Mouse (Mus musculus) intestine, embryonic 15.5 days (tissue): ENCODE measurements at regions not wholly inside any gene's neighbourhood (a gene's known extent, or its start where the extent isn't known, plus 50 kb on each side); places are given as distances from the start of the nearest gene placed in this dataset.

ENCODE experiments used
- ATAC-seq: fragments of 200-750 bp; cut with Nextera tagmentation; 2 replicates; pipeline ENCODE4 v1.8.0; 2017; ENCODE audit warnings: moderate TSS enrichment, moderate library complexity
- H3K27ac ChIP-seq: fragments of 300-500 bp; sonication (generic); 2 replicates; pipeline ENCODE4 v1.5.1; 2015; ENCODE audit warnings: mild to moderate bottlenecking, inconsistent platforms
- H3K27me3 ChIP-seq: fragments of 300-500 bp; sonication (generic); replicated peaks from 2 replicates; pipeline ENCODE4 v1.6.1; 2015; ENCODE audit warnings: inconsistent platforms
- H3K36me3 ChIP-seq: fragments of 300-500 bp; sonication (generic); 2 replicates; pipeline ENCODE4 v1.6.1; 2015; ENCODE audit warnings: inconsistent platforms
- H3K4me1 ChIP-seq: fragments of 300-500 bp; sonication (generic); replicated peaks from 2 replicates; pipeline ENCODE4 v1.6.1; 2015; ENCODE audit warnings: inconsistent platforms
- H3K4me2 ChIP-seq: fragments of 300-500 bp; sonication (generic); replicated peaks from 2 replicates; pipeline ENCODE4 v1.6.1; 2015; ENCODE audit warnings: mild to moderate bottlenecking, inconsistent platforms
- H3K4me3 ChIP-seq: fragments of 300-500 bp; sonication (generic); replicated peaks from 2 replicates; pipeline ENCODE4 v1.5.1; 2015; ENCODE audit warnings: inconsistent platforms
- H3K9ac ChIP-seq: fragments of 300-500 bp; sonication (generic); 2 replicates; pipeline ENCODE4 v1.6.1; 2015; ENCODE audit warnings: inconsistent platforms
- H3K9me3 ChIP-seq: fragments of 300-500 bp; sonication (generic); 2 replicates; pipeline ENCODE4 v1.6.1; 2016; ENCODE audit warnings: inconsistent platforms
- WGBS: fragments of 180-500 bp; shearing (Covaris S2); methylation state at CpG from one replicate; pipeline ENCODE4 v1.1.7; 2015; 5-methylcytosine and 5-hydroxymethylcytosine counted together

DNA sequence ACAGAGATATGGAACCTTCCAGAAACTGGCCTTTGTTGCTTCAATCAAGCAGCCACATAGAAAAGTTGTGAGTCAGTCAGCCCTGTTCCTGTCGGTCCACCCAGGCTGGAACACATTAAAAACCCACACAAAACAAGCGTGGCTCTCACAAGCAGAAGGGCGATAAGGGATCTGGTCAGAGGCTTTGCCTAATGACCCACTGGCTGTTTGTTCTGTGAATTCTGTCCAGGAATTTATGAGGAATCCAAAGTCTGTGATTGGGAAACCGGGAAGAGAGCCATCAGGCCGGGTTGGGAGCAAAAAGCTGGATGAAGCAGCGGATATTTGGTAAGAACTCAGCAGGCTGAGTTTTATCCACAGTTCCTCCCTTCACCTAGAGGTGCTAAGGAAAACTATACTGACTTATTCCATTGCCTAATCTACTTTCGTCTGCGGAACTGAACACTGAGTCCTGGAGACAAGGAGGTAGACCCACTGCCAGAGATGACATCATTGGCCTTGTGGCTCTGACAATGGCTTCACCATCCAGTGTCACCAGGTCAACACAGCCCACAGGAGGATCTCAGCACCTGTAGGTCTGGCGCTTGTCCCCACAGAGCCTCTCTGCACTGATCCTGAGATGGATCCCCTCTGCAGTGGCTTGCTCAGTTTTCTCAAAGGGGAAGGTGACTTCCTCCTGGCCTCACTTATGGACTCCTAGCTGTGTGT, 228.5 kb downstream of the Fam43a start:
- no peaks in the 10 kb centered on the region for H3K9me3 ChIP-seq
- WGBS: 71% methylated on average over 9 of the region's 9 CpGs
- no peak overlapping the region for H3K4me2 ChIP-seq
- no peak for ATAC-seq
- H3K36me3 ChIP-seq: no peaks in the 10 kb centered on the region
- H3K27me3 ChIP-seq: no peaks in the 10 kb centered on the region
- no peak overlapping the region for H3K27ac ChIP-seq
- H3K4me3 ChIP-seq: no peak overlapping the region
- no peak overlapping the region for H3K9ac ChIP-seq
- H3K4me1 ChIP-seq: 0 out of 2 replicates have a peak, but pooled peaks cover 2% of the 10 kb centered on the region

DNA sequence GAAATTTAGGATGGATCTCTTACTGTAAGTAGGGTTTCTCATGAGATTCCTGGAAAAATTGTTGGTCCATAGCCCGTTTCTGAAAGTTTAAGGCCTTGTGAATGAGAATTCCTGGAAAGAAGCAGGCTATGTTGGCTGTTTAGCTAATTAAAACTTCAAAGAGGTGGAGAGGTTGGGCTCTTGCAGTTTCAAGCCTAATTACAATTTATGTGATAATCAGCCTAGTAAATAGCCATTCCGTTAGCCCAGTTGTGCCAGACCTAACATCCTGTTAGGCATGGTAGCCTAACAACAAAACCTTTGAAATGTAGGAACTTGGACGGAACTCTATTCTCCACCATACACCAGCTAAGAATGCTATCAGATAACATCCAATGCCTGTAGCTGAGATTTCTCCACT, 235.0 kb downstream of the Fam43a start:
- Histone ChIP-seq H3K4me3 (no peak overlapping the region), H3K9ac (no peak overlapping the region), H3K27me3 (no peaks in the 10 kb centered on the region), H3K9me3 (no peaks in the 10 kb centered on the region), H3K4me2 (no peak overlapping the region), H3K4me1 (0 out of 2 replicates have a peak, but pooled peaks cover 6% of the 10 kb centered on the region), H3K36me3 (no peaks in the 10 kb centered on the region), H3K27ac (no peak overlapping the region)
- no peak for ATAC-seq
- 62% methylated on average over 3 of the region's 3 CpGs for WGBS

DNA sequence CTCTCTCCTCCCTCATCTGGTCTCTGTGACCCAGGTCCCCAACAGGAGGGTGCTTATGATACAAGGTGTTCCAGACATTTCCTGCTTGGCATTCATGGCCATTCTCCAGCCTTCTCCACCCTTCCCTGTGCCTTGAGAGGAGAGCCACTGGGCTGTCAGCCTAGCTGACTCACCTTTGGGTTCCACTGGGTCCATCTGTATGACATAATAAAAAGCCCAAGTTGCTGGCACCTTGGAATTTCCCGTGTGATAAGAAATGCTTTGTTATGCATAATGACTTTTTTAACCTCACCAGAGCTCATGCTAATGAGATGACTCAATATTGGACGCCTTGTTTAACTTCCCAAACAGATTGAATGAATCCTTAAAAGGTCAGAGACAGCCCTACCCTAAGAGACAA, 236.2 kb downstream of the Fam43a start:
- Histone ChIP-seq H3K27me3 (no peaks in the 10 kb centered on the region), H3K4me3 (no peak overlapping the region), H3K4me1 (0 out of 2 replicates have a peak, but pooled peaks cover 6% of the 10 kb centered on the region), H3K27ac (no peak overlapping the region), H3K4me2 (no peak overlapping the region), H3K9me3 (no peaks in the 10 kb centered on the region), H3K9ac (no peak overlapping the region), H3K36me3 (no peaks in the 10 kb centered on the region)
- 51% methylated on average over 2 of the region's 2 CpGs for WGBS
- no peak for ATAC-seq

DNA sequence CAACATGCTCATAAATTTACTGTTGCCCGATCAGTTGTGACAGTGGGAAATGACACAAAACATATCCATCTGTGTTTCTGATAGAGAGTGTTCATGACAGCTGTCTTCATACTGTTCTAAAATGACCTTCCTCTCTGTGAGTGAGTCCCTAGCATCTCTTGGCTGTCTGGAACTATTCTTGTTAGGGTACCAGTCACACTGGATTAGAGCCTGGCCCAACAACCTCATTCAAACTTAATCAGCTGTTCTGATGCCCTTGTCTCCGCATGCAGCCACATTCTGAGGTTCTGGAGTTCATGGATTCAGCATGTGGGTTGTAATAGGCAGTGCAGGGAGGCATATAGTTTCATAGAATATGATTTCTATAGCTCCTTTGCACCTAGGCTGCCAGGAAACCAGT, 238.4 kb downstream of the Xxylt1 start:
- no peaks in the 10 kb centered on the region for H3K36me3 ChIP-seq
- no peaks in the 10 kb centered on the region for H3K4me1 ChIP-seq
- no peak overlapping the region for H3K4me3 ChIP-seq
- 81% methylated on average over 2 of the region's 2 CpGs for WGBS
- no peak for ATAC-seq
- H3K4me2 ChIP-seq: no peak overlapping the region
- no peak overlapping the region for H3K27ac ChIP-seq
- H3K27me3 ChIP-seq: no peaks in the 10 kb centered on the region
- H3K9ac ChIP-seq: no peak overlapping the region
- H3K9me3 ChIP-seq: no peaks in the 10 kb centered on the region

DNA sequence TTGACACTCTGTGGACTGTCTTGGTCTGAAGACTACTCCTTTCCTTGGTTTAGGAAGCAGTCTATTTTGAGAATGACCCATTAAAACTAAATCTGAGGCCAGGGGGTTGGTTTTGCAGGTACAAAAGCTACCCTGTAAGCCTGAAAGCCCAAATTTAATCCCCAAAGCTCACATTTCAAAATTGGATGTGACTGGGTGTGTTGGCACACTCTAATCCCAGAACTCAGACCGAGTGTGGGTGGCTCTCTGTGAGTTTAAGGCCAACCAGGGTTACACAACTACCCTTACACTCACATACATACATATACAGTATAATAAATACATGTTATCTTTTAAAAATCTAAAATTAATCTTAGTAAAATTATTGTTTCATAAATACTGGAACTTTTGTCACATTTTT, 228.6 kb downstream of the Xxylt1 start:
- Histone ChIP-seq H3K36me3 (no peaks in the 10 kb centered on the region), H3K9ac (no peak overlapping the region), H3K4me2 (no peak overlapping the region), H3K4me1 (no peaks in the 10 kb centered on the region), H3K9me3 (no peaks in the 10 kb centered on the region), H3K27ac (no peak overlapping the region), H3K4me3 (no peak overlapping the region), H3K27me3 (no peaks in the 10 kb centered on the region)
- no peak for ATAC-seq
- WGBS: 89% methylated on average over 1 of the region's 1 CpGs

DNA sequence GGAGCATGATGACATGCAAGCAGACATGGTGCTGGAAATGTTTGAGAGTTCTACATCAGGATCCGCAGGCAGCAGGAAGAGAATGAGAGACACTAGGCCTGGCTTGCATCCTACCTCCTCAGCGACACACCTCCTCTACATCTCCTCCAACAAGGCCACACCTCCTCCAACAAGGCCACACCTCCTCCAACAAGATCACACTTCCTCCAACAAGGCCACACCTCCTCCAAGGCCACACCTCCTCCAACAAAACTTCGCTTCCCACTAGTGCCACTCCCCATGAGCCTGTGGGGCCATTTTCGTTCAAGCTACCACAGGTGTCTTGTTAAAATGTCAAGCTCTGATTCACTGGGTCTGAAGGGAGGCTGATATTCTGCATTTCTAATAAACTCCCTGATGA, 226.5 kb downstream of the Xxylt1 start:
- 70% methylated on average over 4 of the region's 4 CpGs for WGBS
- H3K4me3 ChIP-seq: no peak overlapping the region
- ATAC-seq: no peak

DNA sequence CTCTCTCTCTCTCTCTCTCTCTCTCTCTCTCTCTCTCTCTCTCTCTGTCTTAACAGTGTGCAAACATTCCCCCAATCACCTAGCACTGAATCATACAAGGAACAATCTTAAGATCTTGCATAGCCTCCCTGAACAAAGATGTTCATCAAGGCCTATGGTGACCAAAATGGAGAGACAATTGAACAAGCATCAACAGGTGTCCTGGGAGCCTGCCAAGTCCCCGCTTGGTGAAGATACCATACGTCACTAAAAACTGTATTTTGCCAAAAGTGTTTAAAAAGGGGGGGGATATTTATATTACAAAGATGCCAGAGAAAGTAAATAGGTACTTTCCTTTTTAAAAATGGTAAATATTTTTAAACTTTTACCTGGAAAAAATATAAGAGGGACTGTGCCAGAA, 223.6 kb downstream of the Xxylt1 start:
- H3K4me2 ChIP-seq: no peak overlapping the region
- no peaks in the 10 kb centered on the region for H3K27me3 ChIP-seq
- H3K36me3 ChIP-seq: no peaks in the 10 kb centered on the region
- WGBS: 70% methylated on average over 2 of the region's 2 CpGs
- H3K9me3 ChIP-seq: no peaks in the 10 kb centered on the region
- H3K9ac ChIP-seq: no peak overlapping the region
- no peak overlapping the region for H3K4me3 ChIP-seq
- no peak overlapping the region for H3K27ac ChIP-seq
- no peak for ATAC-seq
- H3K4me1 ChIP-seq: no peaks in the 10 kb centered on the region

More for the DNA sequence above, 226.5 kb downstream of the Xxylt1 start:
- Histone ChIP-seq H3K27ac (no peak overlapping the region), H3K27me3 (no peaks in the 10 kb centered on the region), H3K9ac (no peak overlapping the region), H3K9me3 (no peaks in the 10 kb centered on the region), H3K4me1 (no peaks in the 10 kb centered on the region), H3K36me3 (no peaks in the 10 kb centered on the region), H3K4me2 (no peak overlapping the region)

DNA sequence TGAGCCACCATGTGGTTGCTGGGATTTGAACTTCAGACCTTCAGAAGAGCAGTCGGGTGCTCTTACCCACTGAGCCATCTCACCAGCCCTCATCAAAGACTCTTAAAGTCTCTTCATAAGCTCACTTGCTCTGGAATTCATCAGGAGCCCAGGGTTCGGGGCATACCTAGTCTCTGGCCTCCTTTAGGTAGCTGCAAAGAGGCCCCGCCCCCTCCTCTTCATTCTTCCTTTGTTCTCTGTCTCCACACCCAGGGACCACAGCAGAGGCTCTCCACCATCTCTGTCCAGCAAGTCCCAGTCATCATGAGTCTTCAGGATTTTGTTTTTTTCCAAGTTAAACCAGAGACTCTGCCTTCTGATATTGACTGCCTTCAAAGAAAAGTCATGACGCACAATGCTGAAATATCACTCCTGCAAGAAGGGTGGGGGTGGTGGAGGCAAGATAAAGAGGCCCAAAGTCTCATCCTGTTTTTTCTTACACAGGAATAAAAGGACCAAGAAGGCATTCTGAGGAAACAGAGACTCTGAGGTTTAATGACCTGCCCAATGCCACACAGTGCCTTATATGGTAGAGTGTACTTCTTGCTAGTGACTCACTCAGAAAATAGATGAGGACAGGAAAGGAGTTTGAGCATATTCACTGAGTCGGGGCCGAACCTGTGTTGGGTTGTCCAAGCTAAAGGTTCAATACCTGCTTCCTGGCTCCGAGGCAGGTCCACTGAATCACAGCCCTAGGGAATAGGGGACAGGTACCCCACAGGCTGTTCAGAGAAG, 211.9 kb downstream of the Xxylt1 start:
- no peak overlapping the region for H3K4me2 ChIP-seq
- WGBS: 83% methylated on average over 7 of the region's 7 CpGs
- no peak overlapping the region for H3K4me3 ChIP-seq
- no peak overlapping the region for H3K27ac ChIP-seq
- H3K4me1 ChIP-seq: 0 out of 2 replicates have a peak, but pooled peaks cover 2% of the 10 kb centered on the region
- H3K9me3 ChIP-seq: 0 out of 2 replicates have a peak, but pooled peaks cover 3% of the 10 kb centered on the region
- H3K9ac ChIP-seq: no peak overlapping the region
- no peaks in the 10 kb centered on the region for H3K36me3 ChIP-seq
- no peak for ATAC-seq
- H3K27me3 ChIP-seq: no peaks in the 10 kb centered on the region

DNA sequence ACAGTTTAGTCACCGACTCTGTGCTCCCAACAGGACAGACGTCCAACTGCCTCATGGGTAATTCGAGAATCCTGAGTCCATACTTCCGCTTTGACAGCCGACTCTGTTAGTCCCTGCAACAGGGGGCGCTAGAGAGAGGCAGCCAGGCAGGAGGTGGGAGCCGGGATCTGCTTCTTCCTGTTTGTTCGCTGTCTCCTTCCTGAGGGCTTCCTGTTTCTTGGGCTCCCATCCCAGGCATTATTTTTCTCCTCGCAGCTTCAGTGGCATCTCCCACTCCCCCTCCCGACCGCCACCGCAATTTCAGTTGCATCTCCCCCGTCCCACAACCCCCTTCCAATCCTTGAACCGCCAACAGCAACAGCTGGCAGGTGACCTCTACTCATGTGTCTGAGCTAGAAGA, 211.1 kb downstream of the Xxylt1 start:
- Histone ChIP-seq H3K4me1 (0 out of 2 replicates have a peak, but pooled peaks cover 2% of the 10 kb centered on the region), H3K27me3 (no peaks in the 10 kb centered on the region), H3K27ac (no peak overlapping the region), H3K4me3 (no peak overlapping the region), H3K4me2 (no peak overlapping the region), H3K36me3 (no peaks in the 10 kb centered on the region), H3K9me3 (0 out of 2 replicates have a peak, but pooled peaks cover 3% of the 10 kb centered on the region), H3K9ac (no peak overlapping the region)
- WGBS: 62% methylated on average over 14 of the region's 14 CpGs
- ATAC-seq: no peak

DNA sequence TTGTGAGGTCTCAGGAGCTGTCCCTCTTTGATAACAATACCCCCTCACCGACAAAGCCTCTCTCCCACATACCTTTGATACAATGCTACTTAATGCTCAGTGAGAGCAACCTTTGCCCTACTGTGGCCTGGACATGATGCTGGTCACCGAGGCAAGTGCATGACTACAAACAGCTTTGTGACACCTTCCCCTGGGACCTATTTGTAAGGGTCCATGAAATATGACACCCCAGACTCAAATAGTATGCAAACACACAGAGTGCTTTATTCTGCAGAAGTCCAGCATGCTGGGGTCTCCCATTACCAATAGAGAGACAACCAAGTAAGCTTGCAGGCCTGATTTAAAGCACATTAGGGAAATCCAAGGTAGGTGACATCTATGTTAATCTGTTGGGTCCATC, 210.6 kb downstream of the Xxylt1 start:
- 23% methylated on average over 2 of the region's 2 CpGs for WGBS

DNA sequence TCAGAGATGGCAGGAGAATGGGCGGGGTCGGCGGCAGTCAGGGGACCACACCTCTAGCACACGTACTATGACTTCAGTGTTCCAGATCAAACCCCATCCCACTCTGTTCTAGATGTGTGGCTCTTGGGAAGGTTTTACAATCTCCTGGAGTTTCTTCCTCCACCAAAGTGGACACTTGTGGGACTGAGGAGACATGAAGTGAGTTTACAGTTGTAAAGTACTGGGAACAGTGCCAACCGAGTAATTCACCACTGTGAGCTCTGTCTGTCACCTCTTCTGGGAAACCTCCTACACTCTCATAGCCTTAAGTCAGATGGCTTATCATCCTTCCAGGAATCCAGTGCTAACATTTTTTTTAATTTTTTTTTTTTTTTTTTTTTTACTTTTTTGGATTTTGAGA, 209.1 kb downstream of the Xxylt1 start:
- H3K27me3 ChIP-seq: no peaks in the 10 kb centered on the region
- no peak overlapping the region for H3K9ac ChIP-seq
- 83% methylated on average over 5 of the region's 5 CpGs for WGBS
- 0 out of 2 replicates have a peak, but pooled peaks cover 2% of the 10 kb centered on the region for H3K4me1 ChIP-seq
- 0 out of 2 replicates have a peak, but pooled peaks cover 2% of the 10 kb centered on the region for H3K9me3 ChIP-seq
- no peak overlapping the region for H3K4me2 ChIP-seq
- no peak for ATAC-seq
- no peaks in the 10 kb centered on the region for H3K36me3 ChIP-seq
- H3K27ac ChIP-seq: no peak overlapping the region
- no peak overlapping the region for H3K4me3 ChIP-seq

More for the DNA sequence above, 210.6 kb downstream of the Xxylt1 start:
- H3K4me1 ChIP-seq: 0 out of 2 replicates have a peak, but pooled peaks cover 2% of the 10 kb centered on the region
- H3K4me2 ChIP-seq: no peak overlapping the region
- H3K9me3 ChIP-seq: 0 out of 2 replicates have a peak, but pooled peaks cover 3% of the 10 kb centered on the region
- H3K4me3 ChIP-seq: no peak overlapping the region
- no peaks in the 10 kb centered on the region for H3K36me3 ChIP-seq
- H3K27ac ChIP-seq: no peak overlapping the region
- ATAC-seq: no peak
- no peaks in the 10 kb centered on the region for H3K27me3 ChIP-seq
- H3K9ac ChIP-seq: no peak overlapping the region

DNA sequence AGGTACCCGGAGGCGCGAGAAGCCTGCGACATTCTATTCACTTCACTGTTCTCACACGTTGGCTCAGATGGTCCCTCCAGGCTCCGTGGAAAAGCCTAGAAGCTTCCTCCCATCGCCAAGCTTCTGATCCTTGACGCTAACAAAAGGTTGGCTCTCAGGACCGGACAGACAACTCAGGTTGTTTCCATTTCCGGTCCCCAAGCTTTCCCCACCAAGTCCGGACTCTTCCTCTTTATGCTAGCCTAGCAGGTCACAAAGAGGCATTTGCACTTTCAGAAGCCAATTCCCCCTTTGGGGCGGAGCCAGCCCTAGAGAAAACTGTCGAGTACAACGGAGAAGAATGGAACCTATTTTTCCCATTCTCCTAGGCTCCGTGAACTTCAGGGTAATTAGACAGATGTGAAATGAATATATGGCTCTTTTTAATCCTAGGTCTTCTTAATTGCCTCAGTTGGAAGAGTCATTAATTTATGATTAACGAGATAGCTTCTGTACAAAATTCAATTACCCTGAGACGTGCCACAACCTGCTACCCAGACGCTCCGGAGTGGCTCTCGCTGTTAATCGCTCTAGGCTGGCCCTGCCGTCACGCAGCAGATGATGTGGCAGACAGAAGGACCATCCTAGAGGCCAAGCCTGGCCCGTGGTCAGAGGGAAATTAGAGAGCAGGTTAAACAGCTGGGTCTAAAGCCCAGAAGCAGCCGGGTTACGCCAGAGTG, 207.6 kb downstream of the Xxylt1 start:
- no peak for ATAC-seq
- H3K4me2 ChIP-seq: no peak overlapping the region
- no peak overlapping the region for H3K9ac ChIP-seq

More for the DNA sequence above, 207.6 kb downstream of the Xxylt1 start:
- 54% methylated on average over 26 of the region's 26 CpGs for WGBS
- no peaks in the 10 kb centered on the region for H3K27me3 ChIP-seq
- H3K9me3 ChIP-seq: no peaks in the 10 kb centered on the region
- H3K4me1 ChIP-seq: 0 out of 2 replicates have a peak, but pooled peaks cover 2% of the 10 kb centered on the region
- H3K4me3 ChIP-seq: no peak overlapping the region
- H3K27ac ChIP-seq: no peak overlapping the region
- no peaks in the 10 kb centered on the region for H3K36me3 ChIP-seq
